Mouse (Mus musculus): ENCODE measurements around the gene Kptn. TPM values are rescaled to one million over a fixed set of nuclear protein-coding genes. Genes with fewer than 3 reads are reported as not detected.

The Kptn gene
- total RNA-seq (2021) = 10 to 100 TPM; 36.0 to 42.7 TPM

GRCm38 (mm10) chr7:16119569-16120261, at the start of gene Kptn:
TSS of gene Kptn (plus strand) at chr7:16119895.
- DNase-seq (ENCODE audit: low spot score in 2 of 2) = peak; percentile 92 to 94
- intact Hi-C loops (cut with DNase I) = loop anchor here (1.0 kb wide), 1 partner anchor 21 kb away; the partner anchor contains the start of gene Napa

GRCm38 (mm10) chr7:16070846-16071245, 48.8 kb upstream of the Kptn start:
- no peak for DNase-seq (ENCODE audit: low spot score in 2 of 2)
- intact Hi-C loops (cut with DNase I) = no loop called here

DNA sequence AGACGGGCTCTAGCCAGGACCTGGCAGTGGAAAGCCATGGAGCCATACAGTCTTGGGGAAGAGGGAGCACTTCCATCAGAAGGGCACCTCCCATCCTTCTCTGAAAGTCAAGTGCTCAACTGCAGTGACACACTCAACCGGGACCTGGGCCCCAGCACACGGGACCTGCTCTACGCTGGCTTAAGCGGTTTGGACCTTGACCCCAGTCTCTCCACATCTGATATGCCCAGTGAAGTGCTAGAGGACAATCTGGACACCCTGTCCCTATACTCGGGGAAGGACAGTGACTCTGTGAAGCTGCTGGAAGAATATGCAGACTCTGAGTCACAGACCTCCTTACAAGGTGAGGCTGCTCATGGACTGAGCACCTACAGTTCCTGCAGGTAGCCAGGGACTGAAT, 47.8 kb upstream of the Kptn start:
- intact Hi-C loops (cut with DNase I) = no loop called here
- no peak for DNase-seq (ENCODE audit: low spot score in 2 of 2)

DNA sequence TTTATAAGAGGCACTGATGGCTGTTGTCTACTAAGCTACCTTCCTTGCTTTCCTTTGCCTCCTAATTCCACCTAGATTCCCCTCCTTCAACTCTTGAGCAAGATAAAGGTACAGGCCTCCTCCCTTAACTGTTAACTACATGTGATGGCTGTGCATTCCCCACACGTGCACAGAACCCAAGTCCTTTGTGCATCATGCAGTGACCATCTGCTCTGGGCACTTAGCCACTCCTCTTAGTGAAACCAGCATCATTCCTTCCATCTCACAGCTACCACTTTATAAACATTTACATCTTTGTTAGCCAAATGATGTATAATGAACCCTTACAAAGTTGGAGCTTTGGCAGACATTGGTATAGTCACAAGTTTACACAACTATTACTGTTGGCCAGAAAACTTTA, 39.7 kb upstream of the Kptn start:
- intact Hi-C loops (cut with DNase I) = no loop called here

DNA sequence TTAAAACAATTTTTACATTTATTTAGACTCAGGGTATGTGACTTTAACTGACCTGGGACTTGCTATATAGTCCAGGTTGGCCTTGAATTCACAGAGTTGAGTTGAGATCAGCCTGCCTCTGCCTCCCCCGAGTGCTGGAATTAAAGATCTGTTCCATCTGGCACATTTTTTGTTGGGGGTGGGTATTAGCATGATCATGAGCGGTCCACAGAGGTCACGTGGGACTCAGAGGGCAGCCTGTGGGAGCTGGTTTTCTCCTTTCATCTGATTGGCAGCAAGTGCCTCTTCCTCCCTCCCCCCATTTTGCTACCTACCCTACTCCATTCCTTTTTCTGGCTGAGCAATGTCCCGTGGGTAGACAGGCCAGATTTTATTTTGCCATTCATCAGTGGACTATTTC, 39.1 kb upstream of the Kptn start:
- intact Hi-C loops (cut with DNase I) = no loop called here
- DNase-seq (ENCODE audit: low spot score in 2 of 2) = no peak

More for the DNA sequence above, 39.7 kb upstream of the Kptn start:
- DNase-seq (ENCODE audit: low spot score in 2 of 2) = no peak

DNA sequence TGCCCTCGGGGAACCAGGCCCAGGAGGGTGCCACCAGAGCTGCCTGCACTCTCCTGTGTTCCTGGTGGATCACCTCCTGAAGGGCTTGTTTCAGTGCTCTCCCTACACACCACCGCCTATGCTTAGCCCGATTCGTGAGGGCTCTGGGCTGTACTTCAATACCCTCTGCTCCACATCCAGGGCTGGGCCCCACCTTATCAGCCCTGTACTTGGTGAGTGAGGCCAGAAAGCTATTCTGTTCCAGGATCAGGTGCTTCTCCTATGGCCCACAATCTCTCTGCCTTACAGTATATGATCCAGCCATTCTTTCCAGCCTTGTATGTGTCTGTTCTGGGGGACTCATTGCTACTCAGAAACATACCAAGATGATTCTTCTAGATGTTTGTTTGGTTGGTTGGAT, 36.3 kb upstream of the Kptn start:
- DNase-seq (ENCODE audit: low spot score in 2 of 2) = no peak
- intact Hi-C loops (cut with DNase I) = no loop called here

DNA sequence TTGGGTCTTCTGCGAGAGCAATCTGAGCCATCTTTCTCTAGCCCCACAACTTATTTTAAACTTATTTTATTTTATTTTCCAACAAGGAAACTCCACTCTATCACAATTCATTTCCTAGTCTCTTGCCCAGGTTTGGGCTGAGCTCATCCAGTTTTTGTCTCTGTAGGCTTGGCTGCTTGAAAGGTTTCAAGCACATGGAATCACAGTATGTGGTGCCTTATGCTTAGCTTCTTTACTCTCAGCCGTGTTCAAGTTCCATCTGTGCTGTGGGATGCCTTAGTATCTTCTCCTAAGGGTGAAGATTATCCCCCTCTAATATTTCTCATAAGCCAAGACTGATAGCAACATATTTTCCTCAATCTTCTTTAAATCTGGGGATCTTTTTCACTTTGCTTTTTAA, 32.1 kb upstream of the Kptn start:
- intact Hi-C loops (cut with DNase I) = no loop called here
- DNase-seq (ENCODE audit: low spot score in 2 of 2) = no peak

DNA sequence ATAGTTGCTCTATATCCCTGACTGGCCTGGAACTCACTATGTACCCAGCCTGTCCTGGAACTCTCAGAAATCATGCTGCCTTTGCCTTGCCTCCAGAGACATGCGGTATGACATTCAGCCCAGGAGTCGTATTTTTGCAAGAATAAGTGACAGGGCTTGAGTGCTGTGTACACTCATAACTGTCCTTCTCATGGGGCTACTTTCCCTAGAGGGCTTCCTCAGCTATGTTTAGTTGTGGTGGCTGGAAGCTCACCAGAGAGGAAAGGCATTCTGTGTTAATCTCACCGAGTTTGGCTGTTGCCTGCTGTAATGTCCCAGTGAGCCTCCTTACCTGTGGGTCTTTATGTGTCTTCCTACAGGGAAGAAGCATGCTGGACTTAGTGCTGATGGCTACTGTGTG, 25.1 kb upstream of the Kptn start:
- intact Hi-C loops (cut with DNase I) = no loop called here
- DNase-seq (ENCODE audit: low spot score in 2 of 2) = no peak

DNA sequence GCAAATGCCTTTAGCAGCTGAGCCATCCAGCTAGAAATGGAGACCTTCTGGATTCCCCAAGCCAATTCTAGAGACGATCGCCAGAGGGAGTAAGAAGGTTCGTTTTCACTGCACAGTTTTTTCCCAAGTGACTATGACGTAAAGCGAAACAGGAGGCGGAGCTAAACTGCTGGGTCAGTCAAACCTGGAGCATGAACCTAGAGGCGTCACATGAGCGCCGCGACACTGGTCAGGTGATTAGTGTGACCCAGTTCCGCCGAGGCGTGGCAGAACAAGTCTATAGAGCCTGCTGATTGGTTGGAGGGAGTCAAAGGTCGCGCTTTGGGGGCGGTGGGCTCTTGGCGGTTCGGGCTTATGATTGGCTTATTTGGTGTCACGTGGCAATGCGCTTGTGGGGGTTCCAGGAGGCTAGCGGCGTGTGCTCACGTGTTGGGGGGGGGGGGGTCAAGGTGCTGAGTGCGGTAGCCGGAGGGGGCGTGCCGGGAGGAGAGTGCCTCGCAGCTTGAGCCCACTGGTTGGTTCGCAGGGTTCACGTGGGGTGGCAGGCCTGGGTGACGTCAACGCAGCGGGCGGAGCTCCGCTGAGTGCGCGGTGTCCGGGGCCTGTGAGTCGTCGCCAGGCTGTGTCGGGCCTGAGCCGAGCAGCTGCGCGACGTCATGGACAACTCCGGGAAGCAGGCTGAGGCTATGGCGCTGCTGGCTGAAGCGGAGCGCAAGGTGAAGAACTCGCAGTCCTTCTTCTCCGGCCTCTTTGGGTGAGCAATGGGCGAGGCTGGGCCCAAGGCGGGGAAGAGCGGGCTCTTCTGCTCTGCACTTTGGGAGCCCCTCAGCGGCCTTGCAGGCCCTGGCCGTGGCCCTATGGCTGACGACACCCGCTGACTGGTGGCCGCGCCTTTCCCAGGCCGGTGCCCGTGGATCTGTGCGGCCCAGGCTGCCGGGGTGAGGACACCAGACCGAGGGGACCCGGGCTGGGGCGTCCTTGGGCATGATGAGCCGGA, 21.4 kb upstream of the Kptn start, which contains the start of gene Napa:
TSS of gene Napa (plus strand) at position 438 of the 997 bp plus-strand sequence.
- intact Hi-C loops (cut with DNase I) = loop anchor here (1.0 to 5.0 kb wide), 2 partner anchors 21 to 174 kb away; partner anchors contain the start of genes Inafm1 and Kptn
- peak; percentile 100 for DNase-seq (ENCODE audit: low spot score in 2 of 2)

DNA sequence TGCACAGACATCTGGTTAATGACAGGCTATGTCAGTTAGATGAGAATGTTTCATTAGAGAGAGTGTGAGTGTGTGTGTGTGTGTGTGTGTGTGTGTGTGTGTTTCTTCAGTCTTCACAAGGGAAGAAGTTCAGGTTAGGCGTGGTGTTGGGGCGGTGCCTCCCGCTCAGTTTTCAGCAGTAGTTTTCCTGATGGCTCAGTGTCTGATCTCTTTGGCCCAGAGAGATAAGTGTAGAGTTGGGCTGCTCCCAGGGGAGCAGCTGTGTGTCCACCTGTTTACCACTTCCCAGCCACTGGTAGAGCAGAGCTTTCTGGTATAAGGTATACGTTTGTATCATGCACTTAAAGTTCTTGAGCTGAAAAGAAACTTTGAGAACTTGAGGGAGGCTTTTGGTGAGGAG, 19.8 kb upstream of the Kptn start:
- no peak for DNase-seq (ENCODE audit: low spot score in 2 of 2)
- intact Hi-C loops (cut with DNase I) = loop anchor here (5.0 kb wide), 1 partner anchor 172 kb away; the partner anchor contains the start of gene Inafm1

GRCm38 (mm10) chr7:16101081-16101480, 18.6 kb upstream of the Kptn start:
- intact Hi-C loops (cut with DNase I) = no loop called here
- DNase-seq (ENCODE audit: low spot score in 2 of 2) = peak in 1 of 2 experiments; percentile 23

DNA sequence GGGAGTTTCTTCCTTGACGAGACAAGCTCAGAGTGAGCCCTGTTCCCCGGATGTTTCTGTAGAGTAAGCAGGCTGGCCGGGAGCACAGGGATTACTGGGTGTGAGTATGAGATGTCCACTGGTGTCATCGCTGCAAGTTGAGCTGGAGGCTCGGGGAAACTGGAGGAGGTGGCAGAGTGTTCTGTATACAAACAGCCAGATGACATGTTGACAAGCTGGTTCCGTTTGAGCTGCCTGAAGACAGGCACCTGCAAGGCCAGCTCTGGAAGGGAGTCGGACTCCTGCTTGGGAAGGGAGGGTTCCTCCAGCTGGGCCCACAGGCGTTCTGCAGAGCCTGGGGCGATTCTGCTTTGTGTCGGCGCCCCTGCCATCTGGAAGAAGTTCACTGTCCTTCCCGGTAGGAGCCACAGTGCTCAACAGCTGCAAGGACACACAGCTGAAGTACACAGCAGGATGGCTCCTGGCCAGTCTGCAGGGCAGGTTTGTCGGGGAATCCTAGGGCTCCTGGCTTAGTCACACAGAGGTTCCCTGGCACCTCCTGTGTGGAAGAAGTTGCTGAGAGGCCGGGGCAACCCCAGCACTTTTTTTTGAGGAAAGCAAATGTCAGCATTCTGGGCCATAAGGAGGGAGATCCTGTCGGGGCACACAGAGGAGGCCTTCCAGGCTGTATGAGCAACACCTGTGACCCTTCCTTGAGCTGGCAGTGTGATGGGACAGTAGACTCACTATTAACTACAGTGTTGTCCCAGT, 17.8 kb upstream of the Kptn start:
- intact Hi-C loops (cut with DNase I) = loop anchor here (2.0 kb wide), 1 partner anchor 29 kb away; no protein-coding TSS in a partner anchor
- DNase-seq (ENCODE audit: low spot score in 2 of 2) = peak in 1 of 2 experiments; percentile 31

GRCm38 (mm10) chr7:16102686-16103226, 16.9 kb upstream of the Kptn start:
- intact Hi-C loops (cut with DNase I) = loop anchor here (1.0 to 2.0 kb wide), 2 partner anchors 28 to 47 kb away; no protein-coding TSS in a partner anchor
- peak in 1 of 2 experiments; percentile 51 for DNase-seq (ENCODE audit: low spot score in 2 of 2)

GRCm38 (mm10) chr7:16103760-16104159, 15.9 kb upstream of the Kptn start:
- intact Hi-C loops (cut with DNase I) = loop anchor here (1.0 to 2.0 kb wide), 2 partner anchors 27 to 46 kb away; no protein-coding TSS in a partner anchor
- DNase-seq (ENCODE audit: low spot score in 2 of 2) = peak; percentile 76 to 96

DNA sequence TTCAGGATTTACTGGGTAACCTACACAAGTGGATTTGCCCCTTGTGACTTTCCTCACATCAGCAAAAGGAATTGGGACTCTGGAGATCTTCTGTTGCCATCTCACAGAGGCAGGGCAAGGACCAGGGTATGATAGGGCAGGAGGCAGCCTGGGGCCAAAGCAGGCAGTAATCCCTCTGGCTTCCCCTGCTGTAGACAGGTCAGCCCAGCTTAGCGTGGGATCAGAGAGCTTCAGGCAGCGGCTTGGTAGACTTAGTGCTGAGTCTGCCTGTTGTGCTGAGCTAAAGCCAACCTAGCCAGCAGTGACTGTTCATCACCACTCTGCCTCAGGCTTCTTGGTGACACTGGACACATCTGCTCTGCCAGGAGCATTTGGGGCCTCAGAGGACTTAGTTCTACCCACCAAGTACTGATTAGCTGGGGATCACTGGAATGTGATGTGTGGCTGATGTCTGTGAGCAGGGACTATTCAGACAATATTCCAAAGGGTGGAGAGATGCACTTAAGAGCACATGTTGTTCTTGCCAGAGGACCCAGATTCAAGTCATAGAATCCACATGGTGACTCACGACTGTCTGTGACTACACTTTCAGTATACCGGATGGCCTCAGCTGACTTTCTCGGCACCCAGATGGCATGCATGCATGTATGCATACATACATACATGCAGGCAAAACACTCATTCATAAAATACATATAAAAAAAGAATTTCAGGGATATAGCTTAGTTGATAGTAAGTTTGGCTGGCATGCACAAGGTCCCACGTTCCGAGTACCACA, 14.9 kb upstream of the Kptn start:
- intact Hi-C loops (cut with DNase I) = no loop called here

GRCm38 (mm10) chr7:16108886-16109542, 10.7 kb upstream of the Kptn start:
- intact Hi-C loops (cut with DNase I) = no loop called here
- DNase-seq (ENCODE audit: low spot score in 2 of 2) = peak in 1 of 2 experiments; percentile 43

More for the DNA sequence above, 14.9 kb upstream of the Kptn start:
- peak in 1 of 2 experiments; percentile 59 for DNase-seq (ENCODE audit: low spot score in 2 of 2)

GRCm38 (mm10) chr7:16110158-16110557, 9.5 kb upstream of the Kptn start:
- intact Hi-C loops (cut with DNase I) = no loop called here
- peak in 1 of 2 experiments; percentile 14 for DNase-seq (ENCODE audit: low spot score in 2 of 2)
